Mouse (Mus musculus) stomach, embryonic 15.5 days (tissue): ENCODE measurements around the gene Drc7. TPM values are rescaled to one million over a fixed set of nuclear protein-coding genes. Genes with fewer than 3 reads are reported as not detected.

Experiments used
- ATAC-seq: fragments of 200-750 bp; cut with Nextera tagmentation; 2 replicates; pipeline ENCODE4 v1.8.0; 2017; ENCODE audit warnings: low read depth, moderate number of reproducible peaks, moderate TSS enrichment; ENCODE audit not compliant: insufficient read depth, low FRiP score
- H3K27ac ChIP-seq: fragments of 300-500 bp; sonication (generic); 2 replicates; pipeline ENCODE4 v1.5.1; 2015; ENCODE audit warnings: mild to moderate bottlenecking, inconsistent platforms
- H3K27me3 ChIP-seq: fragments of 300-500 bp; sonication (generic); replicated peaks from 2 replicates; pipeline ENCODE4 v1.6.1; 2015; ENCODE audit warnings: inconsistent platforms
- H3K36me3 ChIP-seq: fragments of 300-500 bp; sonication (generic); 2 replicates; pipeline ENCODE4 v1.6.1; 2015; ENCODE audit warnings: inconsistent platforms
- H3K4me1 ChIP-seq: fragments of 300-500 bp; sonication (generic); 2 replicates; pipeline ENCODE4 v1.6.1; 2015; ENCODE audit warnings: inconsistent platforms
- H3K4me2 ChIP-seq: fragments of 300-500 bp; sonication (generic); 2 replicates; pipeline ENCODE4 v1.6.1; 2015; ENCODE audit warnings: mild to moderate bottlenecking, inconsistent platforms
- H3K4me3 ChIP-seq: fragments of 300-500 bp; sonication (generic); replicated peaks from 2 replicates; pipeline ENCODE4 v1.5.1; 2015; ENCODE audit warnings: inconsistent platforms
- H3K9ac ChIP-seq: fragments of 300-500 bp; sonication (generic); 2 replicates; pipeline ENCODE4 v1.6.1; 2015; ENCODE audit warnings: inconsistent platforms
- H3K9me3 ChIP-seq: fragments of 300-500 bp; sonication (generic); 2 replicates; pipeline ENCODE4 v1.6.1; 2016; ENCODE audit warnings: inconsistent platforms
- WGBS: fragments of 180-500 bp; shearing (Covaris S2); methylation state at CpG from one replicate; pipeline ENCODE4 v1.1.7; 2015; 5-methylcytosine and 5-hydroxymethylcytosine counted together
- polyA plus RNA-seq: library from polyadenylated mRNA; unstranded; fragments of >200 nt; fragmentation: Nextera tagmentation; extraction: Ambion mirVana; gene quantifications from 2 replicates; pipeline ENCODE4 v1.2.1, GENCODE M21; 2015

The Drc7 gene
- polyA plus RNA-seq, 1 experiment from 2014 or later: 0.08 TPM

DNA sequence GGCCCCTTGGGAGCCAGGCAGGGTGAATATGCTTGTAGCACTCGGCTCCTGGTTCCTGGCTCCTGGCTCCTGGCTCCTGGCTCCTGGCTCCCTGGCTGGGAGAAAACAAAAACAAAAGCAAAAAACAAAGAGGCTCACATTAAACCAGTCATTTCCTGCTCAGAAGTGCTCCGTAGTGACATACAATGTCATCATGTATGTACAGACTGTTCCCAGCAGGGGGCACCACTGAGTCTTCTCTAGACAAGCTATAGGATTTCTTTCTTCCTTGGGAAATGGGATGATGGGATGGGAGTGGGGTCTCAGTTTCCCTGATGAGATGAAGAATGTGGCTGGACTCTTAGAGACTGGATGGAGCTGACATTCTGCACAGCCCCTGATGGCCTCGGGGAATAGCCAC is 12.7 kb downstream of the Drc7 start:
- no peaks in the 10 kb centered on the region for H3K36me3 ChIP-seq
- H3K4me3 ChIP-seq: no peak overlapping the region
- H3K9ac ChIP-seq: no peak overlapping the region
- no peak for ATAC-seq
- no peak overlapping the region for H3K4me2 ChIP-seq
- H3K9me3 ChIP-seq: no peaks in the 10 kb centered on the region
- H3K27ac ChIP-seq: no peak overlapping the region
- no peaks in the 10 kb centered on the region for H3K27me3 ChIP-seq
- H3K4me1 ChIP-seq: no peaks in the 10 kb centered on the region
- 51% methylated on average over 3 of the region's 3 CpGs for WGBS

DNA sequence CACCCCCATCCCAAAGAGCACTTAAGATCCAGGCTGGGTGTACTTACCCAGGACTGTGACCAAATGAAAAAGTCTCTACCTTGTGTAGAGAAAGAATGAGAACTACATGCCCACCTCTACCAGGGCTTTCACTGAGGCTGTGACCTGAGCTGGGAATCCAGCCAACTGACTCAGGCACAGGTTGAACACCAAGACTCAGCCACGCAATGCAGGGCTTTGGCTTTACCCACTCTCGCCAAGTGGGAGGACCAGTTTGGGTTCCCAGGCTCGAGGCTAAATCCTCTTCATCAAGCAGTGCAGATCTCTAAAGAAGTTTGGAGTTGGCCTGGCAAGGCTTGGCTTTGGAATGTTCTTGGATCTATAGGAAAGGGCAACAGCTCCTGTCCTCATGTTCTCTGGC is 20.6 kb downstream of the Drc7 start:
- Histone ChIP-seq H3K27ac (no peak overlapping the region), H3K27me3 (no peaks in the 10 kb centered on the region), H3K4me2 (no peak overlapping the region), H3K9me3 (no peaks in the 10 kb centered on the region), H3K9ac (no peak overlapping the region), H3K4me3 (no peak overlapping the region), H3K4me1 (peaks cover 3% of the 10 kb centered on the region; the same call in 1 of the 2 replicates), H3K36me3 (no peaks in the 10 kb centered on the region)
- 63% methylated on average over 3 of the region's 3 CpGs for WGBS
- ATAC-seq: no peak

DNA sequence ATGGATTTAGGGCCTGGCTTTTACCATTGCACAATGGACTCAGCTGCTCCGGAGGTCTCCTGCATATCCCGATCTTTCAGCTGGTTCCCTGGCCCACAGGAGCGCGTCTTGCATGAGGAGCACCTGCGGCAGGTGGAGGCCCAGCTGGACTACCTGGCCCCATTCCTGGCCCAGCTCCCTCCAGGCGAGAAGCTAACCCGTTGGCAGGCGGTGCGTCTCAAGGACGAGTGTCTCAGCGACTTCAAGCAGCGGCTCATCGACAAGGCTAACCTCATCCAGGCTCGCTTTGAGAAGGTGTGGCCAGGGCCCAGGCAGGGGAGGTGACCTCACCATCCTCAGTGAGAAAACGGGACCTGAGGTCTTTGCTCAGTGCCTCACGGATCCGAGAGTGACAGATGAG is 21.2 kb downstream of the Drc7 start:
- 73% methylated on average over 17 of the region's 17 CpGs for WGBS
- no peak overlapping the region for H3K9ac ChIP-seq
- H3K27me3 ChIP-seq: no peaks in the 10 kb centered on the region
- no peak overlapping the region for H3K27ac ChIP-seq
- H3K4me3 ChIP-seq: no peak overlapping the region
- H3K36me3 ChIP-seq: no peaks in the 10 kb centered on the region
- H3K4me1 ChIP-seq: peaks cover 3% of the 10 kb centered on the region; the same call in 1 of the 2 replicates
- H3K9me3 ChIP-seq: no peaks in the 10 kb centered on the region
- H3K4me2 ChIP-seq: no peak overlapping the region
- no peak for ATAC-seq

GRCm38 (mm10) chr8:95078055-95078454 is 23.2 kb downstream of the Drc7 start:
- no peaks in the 10 kb centered on the region for H3K27me3 ChIP-seq
- no peak overlapping the region for H3K4me3 ChIP-seq
- peaks cover 14% of the 10 kb centered on the region for H3K4me1 ChIP-seq
- no peak overlapping the region for H3K9ac ChIP-seq
- 76% methylated on average over 3 of the region's 3 CpGs for WGBS
- H3K27ac ChIP-seq: no peak overlapping the region
- no peaks in the 10 kb centered on the region for H3K9me3 ChIP-seq
- no peaks in the 10 kb centered on the region for H3K36me3 ChIP-seq
- no peak overlapping the region for H3K4me2 ChIP-seq
- ATAC-seq: no peak

- no peak overlapping the region for H3K4me2 ChIP-seq
- H3K36me3 ChIP-seq: peaks cover 5% of the 10 kb centered on the region
- WGBS: 83% methylated on average over 4 of the region's 4 CpGs
- H3K27ac ChIP-seq: no peak overlapping the region
- H3K27me3 ChIP-seq: no peaks in the 10 kb centered on the region
- no peak overlapping the region for H3K4me3 ChIP-seq
- no peak overlapping the region for H3K9ac ChIP-seq
- H3K4me1 ChIP-seq: peaks cover 14% of the 10 kb centered on the region
- no peaks in the 10 kb centered on the region for H3K9me3 ChIP-seq
- no peak for ATAC-seq
Observed at GRCm38 (mm10) chr8:95079305-95079704, 24.4 kb downstream of the Drc7 start.

GRCm38 (mm10) chr8:95080381-95081341 is 25.8 kb downstream of the Drc7 start, which contains the start of gene Katnb1:
Gene Katnb1, plus strand, starts transcription at chr8:95081186.
- Histone ChIP-seq H3K4me3 (peak within 1 kb of the TSS; percentile 82), H3K9me3 (no peaks in the 10 kb centered on the region), H3K9ac (peak within 1 kb of the TSS; percentile 63), H3K27me3 (no peaks in the 10 kb centered on the region), H3K4me2 (peak within 1 kb of the TSS; percentile 74), H3K27ac (peak within 1 kb of the TSS; percentile 69), H3K4me1 (peaks cover 14% of the 10 kb centered on the region), H3K36me3 (peaks cover 5% of the 10 kb centered on the region)
- ATAC-seq: peak; percentile 96
- under 1% methylated on average over 47 of the region's 47 CpGs for WGBS

- H3K9ac ChIP-seq: peak overlapping the region; percentile 63
- peak overlapping the region; percentile 69; the same call in 1 of the 2 replicates for H3K27ac ChIP-seq
- peak overlapping the region; percentile 72 for H3K4me2 ChIP-seq
- ATAC-seq: no peak
- H3K9me3 ChIP-seq: no peaks in the 10 kb centered on the region
- peaks cover 14% of the 10 kb centered on the region for H3K4me1 ChIP-seq
- 5% methylated on average over 11 of the region's 11 CpGs for WGBS
- no peaks in the 10 kb centered on the region for H3K27me3 ChIP-seq
- peak overlapping the region; percentile 82 for H3K4me3 ChIP-seq
- H3K36me3 ChIP-seq: peaks cover 8% of the 10 kb centered on the region
Observed at GRCm38 (mm10) chr8:95081650-95082049, 26.7 kb downstream of the Drc7 start.

DNA sequence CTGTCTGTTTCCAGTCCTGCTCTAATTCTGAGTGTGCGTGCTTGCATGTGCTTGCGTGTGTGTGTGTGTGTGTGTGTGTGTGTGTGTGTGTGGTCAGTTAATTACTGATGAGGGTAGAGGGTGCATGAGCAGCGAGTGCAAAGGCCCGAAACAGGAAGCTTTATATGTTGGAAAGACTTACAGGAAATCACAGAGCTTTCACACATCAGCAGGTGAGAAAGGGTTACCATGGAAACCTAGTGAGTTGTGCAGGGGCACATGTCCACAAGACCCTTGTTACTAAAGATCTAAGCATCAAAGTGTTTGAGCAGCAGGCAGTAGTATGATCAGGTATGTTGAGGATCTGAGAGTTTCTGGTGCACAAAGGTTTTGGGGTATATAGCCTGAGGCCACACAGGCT is 29.4 kb downstream of the Drc7 start:
- Histone ChIP-seq H3K9ac (no peak overlapping the region), H3K27ac (no peak overlapping the region), H3K4me2 (no peak overlapping the region), H3K27me3 (no peaks in the 10 kb centered on the region), H3K36me3 (peaks cover 12% of the 10 kb centered on the region), H3K9me3 (no peaks in the 10 kb centered on the region), H3K4me3 (no peak overlapping the region), H3K4me1 (peaks cover 14% of the 10 kb centered on the region)
- ATAC-seq: no peak
- WGBS: 79% methylated on average over 4 of the region's 4 CpGs

DNA sequence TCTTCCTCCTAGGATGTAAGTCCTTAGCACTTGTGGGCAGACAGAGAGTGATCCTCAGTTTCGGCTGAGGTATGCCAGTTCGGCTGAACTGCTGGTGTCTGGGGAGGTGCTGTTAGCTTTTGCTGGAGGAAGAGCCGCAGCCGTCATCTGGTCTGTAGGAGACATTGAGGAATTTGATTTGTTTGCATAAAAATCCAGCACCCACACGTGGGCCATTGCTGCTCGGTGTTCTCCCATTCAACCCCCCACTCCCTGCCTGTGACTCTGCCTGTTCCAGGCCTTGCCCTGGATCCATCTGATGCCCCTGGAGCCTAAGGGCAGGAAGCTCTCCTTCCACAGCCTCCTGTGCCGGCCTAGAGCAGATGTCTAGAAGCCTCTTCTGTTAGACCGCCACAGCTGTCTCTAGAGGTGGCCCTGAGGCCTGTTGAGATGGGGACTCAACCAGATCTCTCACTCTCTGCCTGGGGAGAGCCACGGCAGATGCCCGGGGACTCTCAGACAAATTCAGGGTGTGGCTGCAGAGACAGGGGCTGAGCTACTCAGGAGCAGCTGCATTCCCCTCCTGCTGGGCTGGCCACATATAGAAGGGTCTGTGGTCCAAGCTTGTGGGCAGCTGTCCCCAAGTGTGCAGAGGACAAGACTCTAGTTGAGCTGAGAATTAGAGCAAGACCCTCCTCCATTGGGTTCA is 30.0 kb downstream of the Drc7 start:
- Histone ChIP-seq H3K27ac (no peak overlapping the region), H3K4me2 (no peak overlapping the region), H3K4me3 (no peak overlapping the region), H3K9me3 (no peaks in the 10 kb centered on the region), H3K9ac (no peak overlapping the region), H3K4me1 (peaks cover 14% of the 10 kb centered on the region), H3K27me3 (no peaks in the 10 kb centered on the region), H3K36me3 (peaks cover 12% of the 10 kb centered on the region)
- 77% methylated on average over 10 of the region's 10 CpGs for WGBS
- ATAC-seq: no peak

- 82% methylated on average over 7 of the region's 7 CpGs for WGBS
- Histone ChIP-seq H3K9me3 (no peaks in the 10 kb centered on the region), H3K4me1 (peaks cover 11% of the 10 kb centered on the region), H3K9ac (no peak overlapping the region), H3K27ac (no peak overlapping the region), H3K4me3 (no peak overlapping the region), H3K27me3 (no peaks in the 10 kb centered on the region), H3K36me3 (peaks cover 12% of the 10 kb centered on the region), H3K4me2 (no peak overlapping the region)
- ATAC-seq: no peak
Observed at GRCm38 (mm10) chr8:95085432-95086141, 30.7 kb downstream of the Drc7 start.

DNA sequence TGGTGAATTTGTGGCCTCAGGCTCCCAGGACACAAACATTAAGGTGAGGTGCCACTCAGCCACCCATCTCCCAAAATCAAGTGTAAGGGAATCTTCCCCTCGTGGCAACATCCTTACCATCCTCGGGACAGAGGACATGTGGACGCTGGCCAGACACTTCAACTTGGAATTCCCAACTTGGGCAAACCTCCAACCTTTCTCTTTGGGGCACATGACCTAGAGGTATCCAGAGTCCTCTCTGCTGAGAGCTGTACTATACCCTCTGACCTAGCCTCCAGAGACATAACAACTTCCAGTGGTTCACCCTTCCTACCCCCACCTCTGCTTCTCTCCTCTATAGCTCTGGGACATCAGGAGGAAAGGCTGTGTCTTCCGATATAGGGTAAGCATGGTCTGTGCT is 38.7 kb downstream of the Drc7 start:
- no peak overlapping the region for H3K27ac ChIP-seq
- H3K4me1 ChIP-seq: no peaks in the 10 kb centered on the region
- 83% methylated on average over 4 of the region's 4 CpGs for WGBS
- no peaks in the 10 kb centered on the region for H3K27me3 ChIP-seq
- no peak overlapping the region for H3K4me2 ChIP-seq
- no peak overlapping the region for H3K4me3 ChIP-seq
- no peak overlapping the region for H3K9ac ChIP-seq
- peaks cover 15% of the 10 kb centered on the region for H3K36me3 ChIP-seq
- ATAC-seq: no peak
- no peaks in the 10 kb centered on the region for H3K9me3 ChIP-seq
